Mouse (Mus musculus) MEL (cell line): ENCODE measurements at regions not wholly inside any gene's neighbourhood (a gene's known extent, or its start where the extent isn't known, plus 50 kb on each side); places are given as distances from the start of the nearest gene placed in this dataset.

Source experiments
- CTCF ChIP-seq, 3 experiments: IDR thresholded peaks in 2 of 3; conservative IDR thresholded peaks in 1 of 3; 2 replicates each; pipeline ENCODE4 v1.5.1; 2011 to 2012; ENCODE audit warnings: low read length in 3 of 3, low read depth in 2 of 3, mild to moderate bottlenecking in 2 of 3, improper control_type of control experiment in 1 of 3, inconsistent platforms in 1 of 3, mixed read lengths in 1 of 3, moderate library complexity in 1 of 3; ENCODE audit not compliant: control insufficient read depth in 1 of 3, insufficient read depth in 1 of 3, poor library complexity in 1 of 3, severe bottlenecking in 1 of 3
- EP300 ChIP-seq, 2 experiments: IDR thresholded peaks; 2 replicates each; pipeline ENCODE4 v1.6.1; 2011; ENCODE audit warnings: improper control_type of control experiment in 2 of 2, low read length in 2 of 2, low read depth in 1 of 2, mild to moderate bottlenecking in 1 of 2
- MAZ ChIP-seq: IDR thresholded peaks from 2 replicates; pipeline ENCODE4 v1.6.1; 2012; ENCODE audit warnings: low read depth, mild to moderate bottlenecking, inconsistent platforms, low read length, improper control_type of control experiment
- MXI1 ChIP-seq: IDR thresholded peaks from 2 replicates; pipeline ENCODE4 v1.6.1; 2011; ENCODE audit warnings: mild to moderate bottlenecking, low read depth, low read length, improper control_type of control experiment
- POLR2A ChIP-seq, 2 experiments: IDR thresholded peaks; 2 replicates each; pipeline ENCODE4 v1.6.1; 2011 to 2012; ENCODE audit warnings: low read length in 2 of 2, mild to moderate bottlenecking in 2 of 2, control low read depth in 1 of 2, improper control_type of control experiment in 1 of 2, low read depth in 1 of 2, moderate library complexity in 1 of 2; ENCODE audit not compliant: control insufficient read depth in 1 of 2, insufficient read depth in 1 of 2, poor library complexity in 1 of 2
- SMC3 ChIP-seq: IDR thresholded peaks from 2 replicates; pipeline ENCODE4 v1.6.1; 2011; ENCODE audit warnings: low read depth, low read length, improper control_type of control experiment
- TAL1 ChIP-seq: IDR thresholded peaks from 2 replicates; pipeline ENCODE4 v1.6.1; 2012; ENCODE audit warnings: mild to moderate bottlenecking, inconsistent platforms, low read length, moderate library complexity, mixed read lengths
- ZNF384 ChIP-seq: IDR thresholded peaks from 2 replicates; pipeline ENCODE4 v1.6.1; 2012; ENCODE audit warnings: low read depth, mild to moderate bottlenecking, inconsistent platforms, low read length, improper control_type of control experiment

DNA sequence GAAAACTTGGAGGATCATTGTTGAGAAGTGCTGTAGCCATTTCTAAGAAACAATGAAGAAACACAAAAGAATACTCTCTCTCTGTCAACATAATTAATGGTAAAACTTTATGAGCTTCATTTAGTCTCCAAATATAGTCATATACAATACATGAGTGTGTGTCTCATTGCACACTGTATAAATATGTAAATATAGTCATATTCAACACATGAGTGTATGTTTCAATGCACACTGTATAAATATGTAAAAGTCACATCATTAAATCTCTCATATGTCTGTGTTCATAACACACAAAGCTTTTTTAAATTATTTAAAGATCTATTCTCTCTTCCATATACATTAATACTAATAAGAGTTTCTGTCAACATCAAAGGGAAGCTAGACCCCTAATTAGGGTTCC, 457.6 kb upstream of the Cypt12 start:
- TF ChIP-seq ZNF384 = no peak
- no peak for TF ChIP-seq MAZ
- TF ChIP-seq CTCF (IDR thresholded peaks at IDR 0.05 in 2 of 3, conservative IDR thresholded peaks at IDR 0.05 in 1 of 3; ENCODE audit: control insufficient read depth in 1 of 3, insufficient read depth in 1 of 3, low read depth in 2 of 3, low read length in 3 of 3, poor library complexity in 1 of 3, severe bottlenecking in 1 of 3) = no peak
- no peak for TF ChIP-seq SMC3
- no peak for TF ChIP-seq TAL1
- no peak for TF ChIP-seq EP300 (IDR thresholded peaks at IDR 0.05; ENCODE audit: low read depth in 1 of 2, low read length in 2 of 2)
- no peak for TF ChIP-seq POLR2A (IDR thresholded peaks at IDR 0.05; ENCODE audit: control insufficient read depth in 1 of 2, insufficient read depth in 1 of 2, low read depth in 1 of 2, low read length in 2 of 2, poor library complexity in 1 of 2)
- TF ChIP-seq MXI1 = no peak
